Mouse (Mus musculus): ENCODE data around the gene Asmt. TPM values are rescaled to one million over a fixed set of nuclear protein-coding genes. Genes with fewer than 3 reads are reported as not detected.

Asmt gene
- not detected in 2 replicates for polyA plus RNA-seq (2014; fragmentation: Nextera tagmentation; extraction: Ambion mirVana)

DNA sequence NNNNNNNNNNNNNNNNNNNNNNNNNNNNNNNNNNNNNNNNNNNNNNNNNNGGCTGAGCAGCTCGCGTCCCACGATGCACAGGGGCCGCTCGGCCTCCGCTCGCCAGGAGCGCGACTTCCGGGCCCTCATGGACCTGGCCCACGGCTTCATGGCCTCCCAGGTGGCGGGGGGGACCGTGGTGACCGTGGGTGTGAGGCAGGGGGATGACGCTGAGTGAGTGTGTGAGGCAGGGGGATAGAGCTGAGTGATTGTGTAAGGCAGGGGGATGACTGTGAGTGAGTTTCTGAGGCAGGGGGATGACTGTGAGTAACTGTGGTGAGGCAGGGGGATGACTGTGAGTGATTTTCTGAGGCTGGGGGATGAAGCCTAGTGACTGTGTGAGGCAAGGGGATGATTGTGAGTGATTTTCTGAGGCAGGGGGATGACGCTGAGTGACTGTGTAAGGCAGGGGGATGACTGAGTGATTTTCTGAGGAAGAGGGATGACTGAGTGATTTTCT, at the start of gene Asmt:
Asmt (plus strand) TSS at position 51 of the 499 bp plus-strand sequence.
- WGBS: 91% methylated on average over 13 of the region's 16 CpGs
- H3K4me3 ChIP-seq (ENCODE audit: low read length): no peak within 1 kb of the TSS
- no peaks in the 10 kb centered on the region for H3K36me3 ChIP-seq (ENCODE audit: control insufficient read depth, insufficient read depth, low read length)
- no peak within 1 kb of the TSS for H3K4me2 ChIP-seq (replicated peaks; ENCODE audit: low read depth, low read length)
- H3K9ac ChIP-seq (ENCODE audit: low read depth, low read length): no peak within 1 kb of the TSS
- H3K27me3 ChIP-seq (ENCODE audit: control insufficient read depth, insufficient read depth, low read length): no peaks in the 10 kb centered on the region
- no peak within 1 kb of the TSS for H3K27ac ChIP-seq (ENCODE audit: low read depth, low read length)
- peaks cover 49% of the 10 kb centered on the region for H3K9me3 ChIP-seq (ENCODE audit: control insufficient read depth, low read length)
- peak; percentile 67 for ATAC-seq (ENCODE audit: low FRiP score, low TSS enrichment)
- H3K4me1 ChIP-seq (ENCODE audit: control insufficient read depth, insufficient read depth, low read length): no peaks in the 10 kb centered on the region

DNA sequence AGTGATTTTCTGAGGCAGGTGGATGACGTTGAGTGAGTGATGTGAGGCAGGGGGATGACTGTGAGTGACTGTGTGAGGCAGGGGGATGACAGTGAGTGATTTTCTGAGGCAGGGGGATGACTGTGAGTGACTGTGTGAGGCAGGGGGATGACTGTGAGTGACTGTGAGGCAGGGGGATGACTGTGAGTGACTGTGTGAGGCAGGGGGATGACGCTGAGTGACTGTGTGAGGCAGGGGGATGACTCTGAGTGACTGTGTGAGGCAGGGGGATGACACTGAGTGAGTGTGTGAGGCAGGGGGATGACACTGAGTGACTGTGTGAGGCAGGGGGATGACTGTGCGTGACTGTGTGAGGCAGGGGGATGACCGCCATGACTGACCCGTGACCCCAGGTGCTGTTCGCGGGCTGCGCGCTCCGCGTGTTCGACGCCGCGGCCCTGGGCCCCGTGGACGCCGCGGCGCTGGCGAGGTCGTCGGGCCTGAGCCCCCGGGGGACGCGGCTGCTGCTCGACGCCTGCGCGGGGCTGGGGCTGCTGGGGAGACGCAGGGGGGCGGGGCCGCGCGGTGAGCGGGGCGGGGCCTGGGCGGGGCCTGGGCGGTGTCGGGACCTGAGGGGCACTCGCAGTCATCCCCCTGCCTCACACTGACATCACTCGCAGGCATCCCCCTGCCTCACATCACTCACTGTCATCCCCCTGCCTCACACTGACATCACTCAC, 948 bp downstream of the Asmt start:
- H3K4me1 ChIP-seq (ENCODE audit: control insufficient read depth, insufficient read depth, low read length): no peaks in the 10 kb centered on the region
- no peaks in the 10 kb centered on the region for H3K36me3 ChIP-seq (ENCODE audit: control insufficient read depth, insufficient read depth, low read length)
- ATAC-seq (ENCODE audit: low FRiP score, low TSS enrichment): peak; percentile 87
- H3K4me2 ChIP-seq (replicated peaks; ENCODE audit: low read depth, low read length): no peak overlapping the region
- 79% methylated on average over 33 of the region's 42 CpGs for WGBS
- no peaks in the 10 kb centered on the region for H3K27me3 ChIP-seq (ENCODE audit: control insufficient read depth, insufficient read depth, low read length)
- no peak overlapping the region for H3K4me3 ChIP-seq (ENCODE audit: low read length)
- no peak overlapping the region for H3K9ac ChIP-seq (ENCODE audit: low read depth, low read length)
- no peak overlapping the region for H3K27ac ChIP-seq (ENCODE audit: low read depth, low read length)
- peaks cover 51% of the 10 kb centered on the region for H3K9me3 ChIP-seq (ENCODE audit: control insufficient read depth, low read length)

DNA sequence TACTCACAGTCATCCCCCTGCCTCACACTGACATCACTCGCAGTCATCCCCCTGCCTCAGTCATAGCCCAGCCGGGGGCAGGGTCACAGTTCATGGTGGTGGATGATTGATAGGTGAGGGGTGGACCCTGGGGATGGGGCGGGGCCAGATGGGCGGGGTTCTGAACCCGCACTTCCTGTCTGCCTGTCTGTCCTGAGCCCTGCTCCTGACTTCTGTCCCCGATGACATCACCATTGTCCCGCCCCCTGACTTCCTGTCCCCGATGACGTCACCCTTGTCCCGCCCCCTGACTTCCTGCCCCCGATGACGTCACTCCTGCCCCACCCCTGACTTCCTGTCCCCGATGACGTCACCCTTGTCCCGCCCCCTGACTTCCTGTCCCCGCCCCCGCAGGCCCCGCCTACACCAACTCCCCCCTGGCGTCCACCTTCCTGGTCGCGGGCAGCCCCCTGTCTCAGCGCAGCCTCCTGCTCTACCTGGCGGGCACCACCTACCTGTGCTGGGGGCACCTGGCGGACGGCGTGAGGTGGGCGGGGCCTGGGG, 1.9 kb downstream of the Asmt start:
- Histone ChIP-seq H3K36me3 (ENCODE audit: control insufficient read depth, insufficient read depth, low read length) (no peaks in the 10 kb centered on the region), H3K9ac (ENCODE audit: low read depth, low read length) (no peak overlapping the region), H3K27me3 (ENCODE audit: control insufficient read depth, insufficient read depth, low read length) (no peaks in the 10 kb centered on the region), H3K4me3 (ENCODE audit: low read length) (no peak overlapping the region), H3K27ac (ENCODE audit: low read depth, low read length) (no peak overlapping the region), H3K4me2 (replicated peaks; ENCODE audit: low read depth, low read length) (no peak overlapping the region), H3K9me3 (ENCODE audit: control insufficient read depth, low read length) (peaks cover 51% of the 10 kb centered on the region), H3K4me1 (ENCODE audit: control insufficient read depth, insufficient read depth, low read length) (no peaks in the 10 kb centered on the region)
- WGBS: 79% methylated on average over 26 of the region's 27 CpGs
- peak; percentile 57; the same call in 1 of the 2 replicates for ATAC-seq (ENCODE audit: low FRiP score, low TSS enrichment)

DNA sequence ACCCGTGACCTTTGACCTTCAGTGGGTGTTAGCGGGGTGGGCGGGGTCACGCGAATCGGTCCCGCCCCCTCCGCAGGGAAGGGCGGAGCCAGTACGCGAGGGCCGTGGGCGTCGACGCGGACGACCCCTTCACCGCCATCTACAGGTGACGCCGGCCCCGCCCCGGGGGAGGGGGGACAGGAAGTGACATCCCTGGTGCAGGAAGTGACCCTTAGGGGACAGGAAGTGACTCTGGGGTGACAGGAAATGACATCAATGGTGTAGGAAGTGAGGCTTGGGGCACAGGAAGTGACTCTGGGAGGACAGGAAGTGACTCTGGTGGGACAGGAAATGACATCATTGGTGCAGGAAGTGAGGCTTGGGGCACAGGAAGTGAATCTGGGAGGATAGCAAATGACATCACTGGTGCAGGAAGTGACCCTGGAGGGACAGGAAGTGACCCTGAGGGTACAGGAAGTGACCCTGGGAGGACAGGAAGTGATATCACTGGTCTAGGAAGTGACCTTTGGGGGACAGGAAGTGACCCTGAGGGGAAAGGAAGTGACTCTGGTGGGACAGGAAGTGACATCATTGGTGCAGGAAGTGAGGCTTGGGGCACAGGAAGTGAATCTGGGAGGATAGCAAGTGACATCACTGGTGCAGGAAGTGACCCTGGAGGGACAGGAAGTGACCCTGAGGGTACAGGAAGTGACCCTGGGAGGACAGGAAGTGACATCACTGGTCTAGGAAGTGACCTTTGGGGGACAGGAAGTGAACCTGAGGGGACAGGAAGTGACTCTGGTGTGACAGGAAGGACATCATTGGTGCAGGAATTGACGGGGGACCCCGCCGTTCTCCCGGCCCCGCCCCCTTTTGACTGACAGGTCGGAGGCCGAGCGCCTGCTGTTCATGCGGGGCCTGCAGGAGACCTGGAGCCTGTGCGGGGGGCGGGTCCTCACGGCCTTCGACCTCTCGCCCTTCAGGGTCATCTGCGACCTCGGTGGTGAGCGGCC, 2.7 kb downstream of the Asmt start:
- Histone ChIP-seq H3K27ac (ENCODE audit: low read depth, low read length) (no peak overlapping the region), H3K9me3 (ENCODE audit: control insufficient read depth, low read length) (peaks cover 51% of the 10 kb centered on the region), H3K4me1 (ENCODE audit: control insufficient read depth, insufficient read depth, low read length) (no peaks in the 10 kb centered on the region), H3K9ac (ENCODE audit: low read depth, low read length) (no peak overlapping the region), H3K36me3 (ENCODE audit: control insufficient read depth, insufficient read depth, low read length) (no peaks in the 10 kb centered on the region), H3K27me3 (ENCODE audit: control insufficient read depth, insufficient read depth, low read length) (no peaks in the 10 kb centered on the region), H3K4me2 (replicated peaks; ENCODE audit: low read depth, low read length) (no peak overlapping the region), H3K4me3 (ENCODE audit: low read length) (no peak overlapping the region; the same call in 1 of the 2 replicates)
- ATAC-seq (ENCODE audit: low FRiP score, low TSS enrichment): peak; percentile 47; the same call in 1 of the 2 replicates
- 87% methylated on average over 38 of the region's 39 CpGs for WGBS

GRCm38 (mm10) chrX:170675923-170676605, 3.6 kb downstream of the Asmt start:
- H3K27me3 ChIP-seq (ENCODE audit: control insufficient read depth, insufficient read depth, low read length): no peaks in the 10 kb centered on the region
- WGBS: 95% methylated on average over 34 of the region's 39 CpGs
- no peak overlapping the region for H3K4me3 ChIP-seq (ENCODE audit: low read length)
- H3K9ac ChIP-seq (ENCODE audit: low read depth, low read length): no peak overlapping the region
- no peaks in the 10 kb centered on the region for H3K4me1 ChIP-seq (ENCODE audit: control insufficient read depth, insufficient read depth, low read length)
- no peak overlapping the region for H3K27ac ChIP-seq (ENCODE audit: low read depth, low read length)
- H3K9me3 ChIP-seq (ENCODE audit: control insufficient read depth, low read length): peaks cover 51% of the 10 kb centered on the region
- ATAC-seq (ENCODE audit: low FRiP score, low TSS enrichment): no peak
- no peaks in the 10 kb centered on the region for H3K36me3 ChIP-seq (ENCODE audit: control insufficient read depth, insufficient read depth, low read length)
- no peak overlapping the region for H3K4me2 ChIP-seq (replicated peaks; ENCODE audit: low read depth, low read length)

GRCm38 (mm10) chrX:170676606-170677239, 4.3 kb downstream of the Asmt start:
- ATAC-seq (ENCODE audit: low FRiP score, low TSS enrichment): no peak

DNA sequence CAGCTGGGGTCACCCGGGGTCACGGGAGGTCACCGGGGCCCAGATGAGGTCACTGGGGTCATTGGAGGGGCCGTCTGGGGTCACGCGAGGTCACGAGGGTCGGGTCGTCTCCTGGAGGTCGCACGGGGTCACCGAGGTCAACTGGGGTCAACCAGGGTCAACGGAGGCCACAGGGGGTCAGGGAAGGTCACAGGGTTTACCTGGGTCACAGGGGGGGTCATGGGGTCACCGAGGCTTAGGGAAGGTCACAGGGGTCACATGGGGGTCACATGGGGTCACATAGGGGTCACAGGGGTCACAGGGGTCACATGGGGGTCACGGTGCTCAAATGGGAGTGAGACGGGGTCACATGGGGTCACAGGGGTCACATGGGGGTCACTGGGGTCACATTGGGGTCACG, 4.8 kb downstream of the Asmt start:
- H3K4me1 ChIP-seq (ENCODE audit: control insufficient read depth, insufficient read depth, low read length): no peaks in the 10 kb centered on the region
- H3K9me3 ChIP-seq (ENCODE audit: control insufficient read depth, low read length): peaks cover 51% of the 10 kb centered on the region
- no peak overlapping the region for H3K27ac ChIP-seq (ENCODE audit: low read depth, low read length)
- 96% methylated on average over 15 of the region's 17 CpGs for WGBS
- no peak overlapping the region for H3K9ac ChIP-seq (ENCODE audit: low read depth, low read length)
- ATAC-seq (ENCODE audit: low FRiP score, low TSS enrichment): no peak
- no peaks in the 10 kb centered on the region for H3K36me3 ChIP-seq (ENCODE audit: control insufficient read depth, insufficient read depth, low read length)
- no peaks in the 10 kb centered on the region for H3K27me3 ChIP-seq (ENCODE audit: control insufficient read depth, insufficient read depth, low read length)
- no peak overlapping the region for H3K4me3 ChIP-seq (ENCODE audit: low read length)
- no peak overlapping the region for H3K4me2 ChIP-seq (replicated peaks; ENCODE audit: low read depth, low read length)

More at GRCm38 (mm10) chrX:170676606-170677239, 4.3 kb downstream of the Asmt start:
- WGBS: 94% methylated on average over 67 of the region's 67 CpGs
- H3K4me2 ChIP-seq (replicated peaks; ENCODE audit: low read depth, low read length): no peak overlapping the region
- H3K9me3 ChIP-seq (ENCODE audit: control insufficient read depth, low read length): peaks cover 51% of the 10 kb centered on the region
- no peak overlapping the region for H3K4me3 ChIP-seq (ENCODE audit: low read length)
- no peaks in the 10 kb centered on the region for H3K4me1 ChIP-seq (ENCODE audit: control insufficient read depth, insufficient read depth, low read length)
- H3K27ac ChIP-seq (ENCODE audit: low read depth, low read length): no peak overlapping the region
- H3K27me3 ChIP-seq (ENCODE audit: control insufficient read depth, insufficient read depth, low read length): no peaks in the 10 kb centered on the region
- no peak overlapping the region for H3K9ac ChIP-seq (ENCODE audit: low read depth, low read length)
- no peaks in the 10 kb centered on the region for H3K36me3 ChIP-seq (ENCODE audit: control insufficient read depth, insufficient read depth, low read length)

GRCm38 (mm10) chrX:170677680-170678079, 5.2 kb downstream of the Asmt start:
- no peak overlapping the region for H3K9ac ChIP-seq (ENCODE audit: low read depth, low read length)
- H3K36me3 ChIP-seq (ENCODE audit: control insufficient read depth, insufficient read depth, low read length): no peaks in the 10 kb centered on the region
- H3K27ac ChIP-seq (ENCODE audit: low read depth, low read length): no peak overlapping the region
- peaks cover 48% of the 10 kb centered on the region for H3K9me3 ChIP-seq (ENCODE audit: control insufficient read depth, low read length)
- H3K4me3 ChIP-seq (ENCODE audit: low read length): no peak overlapping the region
- 98% methylated on average over 47 of the region's 53 CpGs for WGBS
- no peak overlapping the region for H3K4me2 ChIP-seq (replicated peaks; ENCODE audit: low read depth, low read length)
- ATAC-seq (ENCODE audit: low FRiP score, low TSS enrichment): 0 out of 2 replicates have a peak, but pooled peaks have one; percentile 17
- H3K4me1 ChIP-seq (ENCODE audit: control insufficient read depth, insufficient read depth, low read length): no peaks in the 10 kb centered on the region
- H3K27me3 ChIP-seq (ENCODE audit: control insufficient read depth, insufficient read depth, low read length): no peaks in the 10 kb centered on the region
